Mouse (Mus musculus) heart, adult 2 months (tissue): ENCODE measurements around the gene Gipc2. TPM values are rescaled to one million over a fixed set of nuclear protein-coding genes. Genes with fewer than 3 reads are reported as not detected.

Experiments
- DNase-seq, 2 experiments: peaks; one replicate each; pipeline ENCODE4 v3.0.0; 2021
- H3K27ac ChIP-seq: fragments of 200-600 bp; 2 replicates; pipeline ENCODE4 v1.8.1; 2022
- H3K27me3 ChIP-seq: fragments of 200-500 bp; 2 replicates; pipeline ENCODE4 v1.6.1; 2012; ENCODE audit warnings: mild to moderate bottlenecking, low read length, inconsistent platforms, mixed read lengths; ENCODE audit not compliant: control insufficient read depth, insufficient read depth
- H3K36me3 ChIP-seq: fragments of 200-500 bp; 2 replicates; pipeline ENCODE4 v1.6.1; 2012; ENCODE audit warnings: low read length, inconsistent platforms; ENCODE audit not compliant: control insufficient read depth, insufficient read depth
- H3K4me1 ChIP-seq: fragments of 200-500 bp; 2 replicates; pipeline ENCODE4 v1.6.1; 2011; ENCODE audit warnings: low read length; ENCODE audit not compliant: control insufficient read depth, insufficient read depth
- H3K4me3 ChIP-seq: fragments of 200-600 bp; 2 replicates; pipeline ENCODE4 v1.8.1; 2022
- H3K79me2 ChIP-seq: fragments of 200-500 bp; replicated peaks from 2 replicates; pipeline ENCODE4 v1.6.1; 2012; ENCODE audit warnings: mild to moderate bottlenecking, inconsistent platforms, low read length, moderate library complexity, mixed read lengths; ENCODE audit not compliant: control insufficient read depth, insufficient read depth
- H3K9ac ChIP-seq: fragments of 200-500 bp; 2 replicates; pipeline ENCODE4 v1.6.1; 2012; ENCODE audit warnings: low read depth, mild to moderate bottlenecking, control low read depth, inconsistent platforms, low read length, mixed read lengths
- CTCF ChIP-seq: fragments of 200-600 bp; IDR thresholded peaks from 2 replicates; pipeline ENCODE4 v1.8.1; 2022; ENCODE audit warnings: antibody characterized with exemption, mild to moderate bottlenecking, moderate library complexity
- EP300 ChIP-seq: fragments of 200-500 bp; IDR thresholded peaks from 2 replicates; pipeline ENCODE4 v1.6.1; 2011; ENCODE audit warnings: low read depth, low read length, control low read depth; ENCODE audit not compliant: insufficient read depth
- POLR2A ChIP-seq: fragments of 200-500 bp; IDR thresholded peaks from 2 replicates; pipeline ENCODE4 v1.6.1; 2011; ENCODE audit warnings: mild to moderate bottlenecking, low read depth, low read length, control low read depth; ENCODE audit not compliant: insufficient read depth
- WGBS: fragments of 180-500 bp; shearing (Covaris S2); methylation state at CpG from one replicate; pipeline ENCODE4 v1.1.7; 2018; 5-methylcytosine and 5-hydroxymethylcytosine counted together
- intact Hi-C: fragments of 180-260 bp; cut with DNase I; formaldehyde crosslinking; loops from one replicate; pipeline ENCODE4 v1.15.1; 2025
- polyA plus RNA-seq: library from polyadenylated mRNA; depleted of rRNA; stranded (reverse); fragments of >200 nt; gene quantifications from 2 replicates; pipeline ENCODE4 v1.2.3, GENCODE M21; 2012
- total RNA-seq, 2 experiments: library from RNA; stranded (reverse); gene quantifications; 2 replicates each; pipeline ENCODE4 v1.2.3; 2021

Gipc2 gene
- total and polyA plus RNA-seq, 3 experiments = 3.5 to 6.1 (median 5.2) TPM

GRCm38 (mm10) chr3:152193635-152194097 lies 27.6 kb upstream of the Gipc2 start:
- H3K79me2 ChIP-seq = no peaks in the 10 kb centered on the region
- H3K36me3 ChIP-seq = peaks cover 13% of the 10 kb centered on the region
- intact Hi-C loops = loop anchor here (1.0 to 2.0 kb wide), 4 partner anchors 17 to 79 kb away; partner anchors contain the start of genes Dnajb4 and Fubp1
- TF ChIP-seq POLR2A (peak; percentile 99), CTCF (peak; percentile 36), EP300 (peak; percentile 94)
- DNase-seq = peak; percentile 86 to 92
- peak overlapping the region; percentile 58 for H3K9ac ChIP-seq
- H3K27me3 ChIP-seq = no peaks in the 10 kb centered on the region
- H3K4me1 ChIP-seq = peaks cover 2% of the 10 kb centered on the region
- WGBS = 1% methylated on average over 17 of the region's 17 CpGs
- peak overlapping the region; percentile 86 for H3K27ac ChIP-seq
- H3K4me3 ChIP-seq = peak overlapping the region; percentile 68

DNA sequence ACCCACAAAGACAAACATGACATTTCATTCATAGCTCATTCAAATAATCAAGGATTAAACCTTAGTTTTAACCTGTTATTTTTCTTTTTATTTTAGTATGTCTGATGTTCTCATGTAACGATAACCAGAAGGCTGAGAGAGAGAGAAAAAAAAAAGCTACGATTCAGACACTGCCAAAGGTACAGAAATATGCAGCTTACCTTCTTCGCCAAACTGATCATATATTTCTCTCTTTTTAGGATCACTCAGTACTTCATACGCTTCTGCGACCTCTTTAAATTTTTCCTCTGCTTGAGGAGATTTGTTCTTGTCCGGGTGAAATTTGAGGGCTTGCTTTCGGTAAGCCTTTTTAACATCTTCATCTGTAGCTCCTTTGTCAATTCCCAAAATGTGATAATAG lies 27.1 kb upstream of the Gipc2 start:
- no peaks in the 10 kb centered on the region for H3K79me2 ChIP-seq
- H3K9ac ChIP-seq = peak overlapping the region; percentile 58
- under 1% methylated on average over 7 of the region's 7 CpGs for WGBS
- H3K36me3 ChIP-seq = peaks cover 13% of the 10 kb centered on the region
- peak overlapping the region; percentile 86 for H3K27ac ChIP-seq
- intact Hi-C loops = loop anchor here (1.0 to 2.0 kb wide), 4 partner anchors 17 to 78 kb away; partner anchors contain the start of genes Dnajb4 and Fubp1
- peaks cover 3% of the 10 kb centered on the region for H3K4me1 ChIP-seq
- TF ChIP-seq CTCF (no peak), EP300 (no peak), POLR2A (no peak)
- H3K4me3 ChIP-seq = peak overlapping the region; percentile 68
- no peaks in the 10 kb centered on the region for H3K27me3 ChIP-seq
- DNase-seq = no peak

- 2% methylated on average over 11 of the region's 11 CpGs for WGBS
- no peak for DNase-seq
- no peak for TF ChIP-seq CTCF
- no peak for TF ChIP-seq POLR2A
- no peak for TF ChIP-seq EP300
- Histone ChIP-seq H3K27me3 (no peaks in the 10 kb centered on the region), H3K36me3 (peaks cover 16% of the 10 kb centered on the region), H3K27ac (peak overlapping the region; percentile 86), H3K4me3 (peak overlapping the region; percentile 68), H3K4me1 (peaks cover 3% of the 10 kb centered on the region), H3K79me2 (no peaks in the 10 kb centered on the region), H3K9ac (peak overlapping the region; percentile 92)
- intact Hi-C loops = loop anchor here (2.0 kb wide), 3 partner anchors 48 to 78 kb away; no protein-coding TSS in a partner anchor
Measured at GRCm38 (mm10) chr3:152192238-152192931, 26.4 kb upstream of the Gipc2 start.

DNA sequence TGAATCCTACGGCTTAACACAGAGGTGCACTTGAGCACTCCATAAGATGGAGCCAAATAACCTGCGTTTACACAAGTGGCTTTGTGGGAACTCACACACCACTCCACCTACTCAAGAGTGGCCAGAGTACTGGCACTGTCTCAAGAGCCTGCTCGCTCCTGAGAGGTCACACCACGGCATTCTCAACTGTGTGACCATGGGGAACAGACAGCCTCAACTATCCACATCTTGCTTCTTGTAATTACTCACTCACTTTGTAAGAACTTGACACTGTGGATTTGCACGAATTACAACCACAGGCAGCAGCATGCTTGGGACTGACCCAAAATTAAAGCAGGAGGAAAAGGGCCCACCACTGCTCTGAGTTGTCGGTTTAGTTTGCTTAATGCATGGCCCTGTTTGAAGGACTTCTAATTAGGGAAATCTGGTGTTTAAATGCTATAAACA lies 25.8 kb upstream of the Gipc2 start:
- H3K79me2 ChIP-seq = no peaks in the 10 kb centered on the region; the same call in 1 of the 2 replicates
- H3K27me3 ChIP-seq = no peaks in the 10 kb centered on the region
- TF ChIP-seq EP300 (peak; percentile 57; the same call in 1 of the 2 replicates), CTCF (no peak), POLR2A (peak; percentile 69)
- H3K4me1 ChIP-seq = peaks cover 7% of the 10 kb centered on the region
- H3K36me3 ChIP-seq = peaks cover 17% of the 10 kb centered on the region
- H3K27ac ChIP-seq = peak overlapping the region; percentile 86
- peak overlapping the region; percentile 68 for H3K4me3 ChIP-seq
- intact Hi-C loops = loop anchor here (2.0 kb wide), 3 partner anchors 47 to 77 kb away; no protein-coding TSS in a partner anchor
- peak; percentile 60 to 71 for DNase-seq
- peak overlapping the region; percentile 92 for H3K9ac ChIP-seq
- WGBS = 0% methylated on average over 6 of the region's 6 CpGs

DNA sequence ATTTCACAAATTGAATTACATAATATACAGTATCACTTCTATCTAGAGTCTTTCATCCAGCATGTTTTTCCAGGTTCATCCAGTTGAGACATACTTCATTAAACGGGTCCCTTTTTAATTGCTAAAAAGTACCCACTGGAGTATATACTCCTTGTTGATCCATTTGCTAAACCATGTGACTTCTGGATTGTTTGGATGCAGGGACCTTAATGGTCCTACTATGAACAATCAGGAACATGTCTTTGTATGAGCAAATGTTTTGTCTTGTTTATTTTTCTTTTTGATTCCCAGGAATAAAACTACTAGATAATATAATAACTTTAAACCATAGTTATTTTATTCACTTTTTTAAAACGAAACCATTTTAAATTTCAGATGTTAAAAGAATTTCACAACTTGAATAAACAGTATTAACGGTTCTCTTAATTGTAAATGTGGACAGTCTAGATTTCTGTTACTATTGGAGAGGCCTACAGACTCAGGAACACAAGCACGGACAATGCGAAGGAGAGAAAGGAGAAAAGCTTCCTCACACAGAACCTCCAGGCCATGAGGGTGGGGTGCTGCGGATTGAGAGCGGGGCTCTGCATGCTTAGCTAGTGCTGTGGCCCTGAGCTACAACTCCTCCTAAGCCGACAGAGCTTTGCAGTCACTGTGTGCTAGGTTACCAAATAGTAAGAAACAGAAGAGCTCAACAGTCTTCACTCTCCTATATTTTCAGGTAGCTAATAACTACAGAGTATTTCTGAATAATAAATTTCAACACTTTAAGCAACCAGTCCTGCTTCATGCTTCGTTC lies 24.8 kb upstream of the Gipc2 start:
- WGBS = 27% methylated on average over 9 of the region's 9 CpGs
- peaks cover 26% of the 10 kb centered on the region for H3K36me3 ChIP-seq
- peak overlapping the region; percentile 68 for H3K4me3 ChIP-seq
- intact Hi-C loops = no loop called here
- H3K4me1 ChIP-seq = peaks cover 8% of the 10 kb centered on the region
- DNase-seq = peak; percentile 34 to 43
- H3K27ac ChIP-seq = peak overlapping the region; percentile 86
- no peaks in the 10 kb centered on the region; the same call in 1 of the 2 replicates for H3K79me2 ChIP-seq
- peak overlapping the region; percentile 64 for H3K9ac ChIP-seq
- H3K27me3 ChIP-seq = no peaks in the 10 kb centered on the region
- TF ChIP-seq EP300 (no peak), POLR2A (no peak), CTCF (no peak)
